Mouse (Mus musculus): ENCODE results near the gene Gm21887.
A peak's percentile ranks its signal among the peaks of the same experiment; 100 is the strongest.
"Not testable (repeated sequence)": the region's sequence is repeated elsewhere in the genome, so short reads cannot be mapped to it uniquely, and the experiment has no call there.

Gene Gm21887

DNA sequence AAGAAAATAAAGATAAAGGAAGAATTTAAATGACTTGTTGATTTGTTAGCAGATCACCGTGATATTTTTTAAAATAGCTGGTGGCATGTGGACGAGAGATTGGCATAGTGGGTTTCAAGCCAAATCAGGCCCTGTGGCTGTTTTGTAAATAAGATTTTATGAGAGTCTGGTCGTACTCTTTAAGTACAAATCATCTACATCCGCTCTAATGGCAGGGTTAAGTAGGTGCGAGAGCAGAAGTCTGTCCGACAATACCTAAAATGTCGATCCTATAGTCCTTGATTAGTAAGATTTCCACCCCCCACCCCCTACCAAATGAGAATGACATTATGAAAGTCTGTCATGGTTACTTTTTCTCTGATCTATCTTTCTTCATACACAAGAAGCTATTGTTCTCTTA lies 25.1 kb upstream of the Gm21887 start:
- peak; percentile 92 for DNase-seq

DNA sequence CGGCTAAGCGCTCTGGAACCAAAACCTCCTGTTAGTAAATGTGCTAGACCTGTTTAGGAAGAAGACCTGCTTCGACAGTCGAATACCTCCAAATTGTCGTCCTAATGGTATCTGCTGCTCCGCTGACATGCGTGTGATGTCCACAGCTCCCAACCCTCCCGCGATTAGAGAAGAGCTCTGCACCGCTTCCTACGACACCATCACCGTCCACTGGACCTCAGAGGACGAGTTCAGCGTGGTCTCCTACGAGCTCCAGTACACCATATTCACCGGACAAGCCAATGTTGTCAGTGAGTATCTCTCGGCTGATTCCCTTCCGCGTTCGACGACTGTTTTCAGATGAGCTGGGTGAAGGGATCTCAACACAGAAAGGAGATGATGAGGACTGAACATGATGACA lies 24.6 kb upstream of the Gm21887 start:
- DNase-seq, result peak; percentile 97

DNA sequence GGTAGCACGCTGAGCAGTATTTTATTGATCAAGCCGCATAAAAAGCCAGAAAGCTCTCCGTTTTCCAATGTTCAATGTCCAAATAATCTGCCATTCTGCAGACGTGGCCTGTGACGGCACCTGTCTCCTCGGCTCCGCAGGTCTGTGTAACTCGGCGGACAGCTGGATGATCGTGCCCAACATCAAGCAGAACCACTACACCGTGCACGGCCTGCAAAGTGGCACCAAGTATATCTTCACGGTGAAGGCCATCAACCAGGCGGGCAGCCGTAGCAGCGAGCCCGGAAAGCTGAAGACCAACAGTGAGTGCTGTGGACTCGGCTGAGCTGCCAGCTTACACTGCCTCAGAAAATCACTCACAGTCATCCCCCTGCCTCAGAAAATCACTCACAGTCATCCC lies 23.7 kb upstream of the Gm21887 start:
- peak; percentile 98 for DNase-seq

DNA sequence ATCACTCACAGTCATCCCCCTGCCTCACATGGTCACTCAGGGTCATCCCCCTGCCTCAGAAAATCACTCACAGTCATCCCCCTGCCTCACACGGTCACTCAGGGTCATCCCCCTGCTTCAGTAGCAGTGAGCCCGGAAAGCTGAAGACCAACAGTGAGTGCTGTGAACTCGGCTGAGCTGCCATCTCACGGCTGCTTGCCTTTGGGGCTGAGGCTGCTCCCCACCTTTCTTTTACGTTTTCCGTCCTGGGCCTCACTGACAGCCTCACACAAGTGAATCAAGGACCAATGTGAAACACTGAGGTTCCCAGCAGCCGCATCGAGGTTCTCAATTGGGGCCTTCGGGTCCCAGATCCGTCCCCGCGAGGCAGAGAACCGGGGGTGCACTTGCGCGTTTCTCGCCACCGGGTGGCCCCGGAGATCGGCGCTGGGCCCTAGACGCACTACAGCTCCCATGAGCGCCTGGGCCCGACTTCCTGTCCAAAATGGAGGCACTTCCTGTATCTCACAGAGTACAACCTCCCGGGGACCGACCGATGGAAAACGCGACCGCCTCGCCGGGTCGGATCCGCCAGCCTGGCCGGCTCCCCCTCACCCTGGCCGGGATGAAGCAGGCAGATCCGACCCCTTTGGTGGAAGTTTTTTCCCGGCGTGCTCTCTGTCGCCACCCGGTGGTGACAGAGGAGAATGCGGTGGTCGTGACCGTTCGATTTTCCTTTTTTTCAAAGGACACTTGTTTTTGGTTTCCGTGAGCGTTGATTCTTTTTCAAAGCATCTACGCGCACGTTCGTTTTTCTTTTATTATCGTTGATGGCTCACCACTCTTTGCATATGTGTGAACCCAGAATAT lies 22.7 kb upstream of the Gm21887 start:
- DNase-seq, result peak; percentile 99

DNA sequence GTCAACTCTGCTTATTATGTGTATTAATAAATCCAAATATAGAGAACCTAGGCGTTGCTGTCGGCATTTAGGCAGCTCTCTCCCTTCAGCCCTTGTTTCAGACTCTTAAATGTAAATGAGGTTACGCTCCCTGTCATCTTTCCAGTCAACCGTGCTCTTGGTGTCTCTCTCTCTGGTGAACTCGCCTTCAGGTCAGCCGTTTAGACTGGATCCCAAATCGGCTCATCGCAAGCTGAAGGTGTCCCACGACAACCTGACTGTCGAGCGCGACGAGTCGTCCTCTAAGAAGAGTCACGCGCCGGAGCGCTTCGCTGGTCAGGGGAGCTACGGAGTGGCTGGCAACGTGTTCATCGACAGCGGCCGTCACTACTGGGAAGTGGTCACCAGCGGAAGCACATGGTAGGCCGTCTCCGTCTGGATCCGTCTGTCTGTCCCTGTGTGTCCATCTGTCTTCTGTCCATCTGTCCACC lies 22.1 kb upstream of the Gm21887 start:
- DNase-seq, result peak; percentile 98

DNA sequence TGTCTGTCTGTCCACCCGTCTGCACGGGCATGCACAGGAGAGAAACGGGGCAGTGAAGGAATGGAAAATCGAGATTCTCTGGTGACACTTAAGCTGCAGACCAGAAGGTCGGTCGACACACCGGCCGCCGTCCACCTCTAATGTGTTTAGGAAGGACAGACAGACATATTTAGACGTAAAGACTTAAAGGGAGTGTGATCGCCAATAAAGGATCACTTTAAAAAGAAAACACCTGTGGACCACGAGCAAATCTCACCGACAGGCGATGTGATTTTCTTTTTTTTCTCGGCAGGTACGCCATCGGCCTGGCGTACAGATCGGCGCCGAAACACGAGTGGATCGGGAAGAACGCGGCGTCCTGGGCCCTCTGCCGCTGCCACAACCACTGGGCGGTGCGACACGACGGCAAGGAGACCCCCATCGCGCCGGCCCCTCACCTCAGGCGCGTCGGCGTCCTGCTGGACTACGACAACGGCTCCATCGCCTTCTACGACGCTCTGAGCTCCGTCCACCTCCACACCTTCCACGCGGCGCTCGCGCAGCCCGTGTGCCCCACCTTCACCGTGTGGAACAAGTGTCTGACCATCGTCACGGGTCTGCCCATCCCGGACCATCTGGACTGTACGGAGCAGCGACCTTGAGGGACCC lies 20.8 kb upstream of the Gm21887 start:
- peak; percentile 98 for DNase-seq

DNA sequence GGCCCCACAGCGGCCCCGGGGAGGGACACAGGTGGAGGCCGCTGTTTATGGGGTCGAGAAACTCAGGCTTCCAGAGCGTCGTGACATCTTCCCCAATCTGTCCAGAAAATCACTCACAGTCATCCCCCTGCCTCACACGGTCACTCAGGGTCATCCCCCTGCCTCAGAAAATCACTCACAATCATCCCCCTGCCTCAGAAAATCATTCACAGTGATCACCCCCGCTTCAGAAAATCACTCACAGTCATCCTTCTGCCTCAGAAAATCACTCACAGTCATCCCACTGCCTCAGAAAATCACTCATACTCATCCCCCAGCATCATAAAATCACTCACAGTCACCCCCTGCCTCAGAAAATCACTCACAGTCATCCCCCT lies 20.3 kb upstream of the Gm21887 start:
- not testable (repeated sequence) for DNase-seq

DNA sequence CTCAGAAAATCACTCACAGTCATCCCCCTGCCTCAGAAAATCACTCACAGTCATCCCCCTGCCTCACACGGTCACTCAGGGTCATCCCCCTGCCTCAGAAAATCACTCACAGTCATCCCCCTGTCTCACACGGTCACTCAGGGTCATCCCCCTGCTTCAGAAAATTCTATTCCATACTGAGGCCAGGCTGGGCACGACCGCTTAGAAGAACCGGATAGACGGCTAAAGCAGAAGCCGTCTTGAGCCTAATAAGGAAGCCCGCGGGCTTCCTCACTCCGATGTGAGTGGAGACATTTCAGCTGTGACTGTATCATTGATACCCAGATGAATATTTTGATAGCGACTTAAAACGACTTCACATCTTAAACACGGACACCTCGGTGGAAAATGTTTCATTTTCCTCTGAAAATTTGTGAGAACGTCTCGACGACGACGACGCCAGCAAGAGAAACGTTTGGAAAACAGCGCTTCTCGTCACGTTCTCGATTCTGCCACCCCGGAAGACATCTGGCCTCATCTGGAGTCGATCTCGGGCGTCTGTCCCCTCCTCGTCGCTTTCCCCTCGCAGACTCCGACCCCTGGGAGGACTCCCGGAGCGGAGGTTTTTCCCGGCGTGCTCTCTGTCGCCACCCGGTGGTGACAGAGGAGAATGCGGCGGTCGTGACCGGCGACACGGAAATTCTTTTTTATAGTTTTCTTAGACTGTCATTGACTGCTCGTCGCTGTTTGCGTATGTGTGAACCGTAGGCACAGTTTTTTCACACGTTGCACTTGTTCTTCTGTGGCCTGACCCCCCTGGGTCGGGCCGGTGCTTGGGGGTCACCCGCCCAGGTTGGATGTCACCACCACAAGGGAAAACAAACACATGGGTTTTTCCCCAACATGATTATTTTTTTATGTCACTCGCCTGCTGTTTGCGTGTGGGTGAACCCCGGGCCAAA lies 19.5 kb upstream of the Gm21887 start:
- DNase-seq, result peak; percentile 98

DNA sequence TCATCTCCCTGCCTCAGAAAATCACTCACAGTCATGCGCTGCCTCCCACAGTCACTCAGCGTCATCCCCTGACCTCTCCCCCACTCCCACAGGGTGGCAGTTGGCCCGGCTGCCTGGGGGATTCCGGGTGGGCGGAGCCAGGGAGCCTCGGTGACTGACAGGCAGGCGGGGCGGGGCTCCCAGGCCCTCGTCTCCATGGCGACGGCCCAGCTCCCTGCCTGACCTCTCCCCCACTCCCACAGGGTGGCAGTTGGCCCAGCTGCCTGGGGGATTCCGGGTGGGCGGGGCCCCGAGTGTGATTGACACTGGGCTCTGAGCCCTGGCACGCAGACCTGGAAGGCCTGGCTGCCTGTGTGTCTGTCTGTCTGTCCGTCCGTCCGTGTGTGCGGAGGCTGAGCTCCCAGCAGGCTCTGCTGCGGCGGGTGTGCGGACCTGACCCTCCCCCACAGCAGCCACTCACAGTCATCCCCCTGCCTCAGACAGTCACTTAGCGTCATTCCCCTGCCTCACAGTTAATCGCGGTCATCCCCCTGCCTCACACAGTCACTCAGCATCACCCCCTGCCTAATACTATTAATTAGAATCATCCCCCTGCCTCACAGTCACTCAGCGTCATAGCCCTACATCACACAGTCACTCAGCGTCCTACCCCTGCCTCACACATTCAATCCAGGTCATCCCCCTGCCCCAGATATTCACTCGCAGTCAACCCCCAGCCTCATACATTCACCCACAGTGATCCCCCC lies 18.2 kb upstream of the Gm21887 start:
- DNase-seq, result peak; percentile 100

DNA sequence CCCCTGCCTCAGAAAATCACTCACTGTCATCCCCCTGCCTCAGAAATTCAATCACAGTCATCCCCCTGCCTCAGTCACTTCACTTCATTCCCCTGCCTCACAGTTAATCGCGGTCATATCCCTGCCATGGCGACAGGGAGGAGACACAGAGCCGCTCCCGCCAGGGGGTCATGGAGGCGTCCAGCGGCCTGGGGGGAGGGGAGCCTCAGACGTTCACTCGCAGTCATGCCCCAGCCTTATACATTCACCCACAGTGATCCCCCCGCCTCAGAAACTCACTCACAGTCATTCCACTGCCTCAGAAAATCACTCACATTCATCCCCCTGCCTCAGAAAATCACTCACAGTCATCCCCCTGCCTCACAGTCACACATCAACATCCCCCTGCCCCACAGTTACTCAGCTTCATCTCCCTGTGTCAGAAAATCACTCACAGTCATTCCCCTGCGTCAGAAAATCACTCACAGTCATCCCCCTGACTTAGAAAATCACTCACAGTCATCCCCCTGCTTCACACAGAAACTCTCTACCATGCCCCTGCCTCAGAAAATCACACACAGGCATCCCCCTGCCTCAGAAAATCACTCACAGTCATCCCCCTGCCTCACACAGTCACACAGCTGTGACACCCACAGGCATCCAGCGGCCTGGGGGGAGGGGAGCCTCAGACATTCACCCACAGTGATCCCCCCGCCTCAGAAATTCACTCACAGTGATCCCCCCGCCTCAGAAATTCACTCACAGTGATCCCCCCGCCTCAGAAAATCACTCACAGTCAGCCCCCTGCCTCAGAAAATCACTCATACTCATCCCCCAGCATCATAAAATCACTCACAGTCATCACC lies 17.2 kb upstream of the Gm21887 start:
- DNase-seq, result peak; percentile 97

DNA sequence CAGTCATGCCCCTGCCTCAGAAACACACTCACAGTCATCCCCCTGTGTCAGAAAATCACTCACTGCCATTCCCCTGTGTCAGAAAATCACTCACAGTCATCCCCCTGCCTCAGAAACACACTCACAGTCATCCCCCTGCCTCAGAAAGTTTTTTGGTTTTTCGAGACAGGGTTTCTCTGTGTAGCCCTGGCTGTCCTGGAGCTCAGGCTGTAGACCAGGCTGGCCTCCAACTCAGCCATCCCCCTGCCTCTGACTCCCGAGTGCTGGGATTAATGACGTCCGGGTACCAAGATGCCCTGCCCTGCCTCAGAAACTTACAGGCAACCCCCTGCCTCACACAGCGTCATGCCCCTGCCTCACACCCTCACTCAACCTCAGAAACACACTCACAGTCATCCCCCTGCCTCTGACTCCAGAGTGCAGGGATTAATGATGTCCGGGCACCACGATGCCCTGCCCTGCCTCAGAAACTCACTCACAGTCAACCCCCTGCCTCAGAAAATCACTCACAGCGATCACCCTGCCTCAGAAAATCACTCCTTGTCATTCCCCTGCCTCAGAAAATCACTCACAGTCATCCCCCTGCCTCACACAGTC lies 16.4 kb upstream of the Gm21887 start:
- peak; percentile 97 for DNase-seq

DNA sequence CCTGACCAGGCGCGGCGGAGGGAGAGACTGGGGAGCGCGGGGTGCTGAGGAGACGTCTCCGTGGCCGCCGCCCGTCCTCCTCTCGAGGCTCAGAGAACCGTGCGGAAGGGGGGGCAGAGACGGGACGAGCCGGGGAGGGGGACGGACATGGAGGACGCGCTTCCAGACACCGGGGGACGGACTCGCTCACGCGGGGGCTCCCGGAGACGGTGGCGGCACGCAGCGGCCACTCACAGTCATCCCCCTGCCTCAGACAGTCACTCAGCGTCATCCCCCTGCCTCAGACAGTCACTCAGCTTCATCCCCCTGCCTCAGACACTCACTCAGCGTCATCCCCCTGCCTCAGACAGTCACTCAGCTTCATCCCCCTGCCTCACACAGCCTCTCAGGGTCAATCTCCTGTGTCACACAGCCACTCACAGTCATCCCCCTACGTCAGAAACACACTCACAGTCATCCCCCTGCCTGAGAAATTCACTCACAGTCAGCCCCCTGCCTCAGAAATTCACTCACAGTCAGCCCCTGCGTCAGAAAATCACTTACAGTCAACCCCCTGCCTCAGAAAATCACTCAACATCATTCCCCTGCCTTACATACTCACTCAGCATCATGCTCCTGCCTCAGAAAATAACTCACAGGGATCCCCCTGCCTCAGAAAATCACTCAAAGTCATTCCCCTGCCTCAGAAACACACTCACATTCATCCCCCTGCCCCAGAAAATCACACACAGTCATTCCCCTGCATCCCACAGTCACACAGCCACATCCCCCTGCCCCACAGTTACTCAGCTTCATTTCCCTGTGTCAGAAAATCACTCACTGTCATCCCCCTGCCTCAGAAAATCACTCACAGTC lies 15.2 kb upstream of the Gm21887 start:
- DNase-seq, result peak; percentile 99

DNA sequence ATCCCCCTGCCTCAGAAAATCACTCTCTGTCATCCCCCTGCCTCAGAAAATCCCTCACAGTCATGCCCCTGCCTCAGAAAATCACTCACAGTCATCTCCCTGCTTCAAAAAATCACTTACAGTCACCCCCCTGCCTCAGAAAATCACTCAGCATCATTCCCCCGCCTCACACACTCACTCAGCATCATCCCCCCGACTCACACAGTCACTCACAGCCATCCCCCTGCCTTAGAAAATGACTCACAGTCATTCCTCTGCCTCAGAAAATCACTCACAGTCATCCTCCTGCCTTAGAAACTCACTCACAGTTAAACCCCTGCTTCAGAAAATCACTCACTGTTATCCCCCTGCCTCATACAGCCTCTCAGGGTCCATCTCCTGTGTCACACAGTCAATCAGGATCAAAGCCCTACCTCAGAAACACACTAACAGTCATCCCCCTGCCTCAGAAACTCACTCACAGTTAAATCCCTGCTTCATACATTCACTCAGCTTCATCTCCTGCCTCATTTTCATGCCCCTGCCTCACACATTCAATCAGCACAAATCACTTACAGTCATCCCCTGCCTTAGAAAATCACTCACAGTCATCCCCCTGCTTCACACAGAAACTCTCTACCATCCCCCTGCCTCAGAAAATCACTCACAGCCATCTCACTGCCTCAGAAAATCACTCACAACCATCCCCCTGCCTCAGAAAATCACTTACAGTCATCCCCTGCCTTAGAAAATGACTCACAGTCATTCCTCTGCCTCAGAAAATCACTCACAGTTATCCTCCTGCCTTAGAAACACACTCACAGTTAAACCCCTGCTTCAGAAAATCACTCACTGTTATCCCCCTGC lies 14.4 kb upstream of the Gm21887 start:
- DNase-seq, result peak; percentile 98

DNA sequence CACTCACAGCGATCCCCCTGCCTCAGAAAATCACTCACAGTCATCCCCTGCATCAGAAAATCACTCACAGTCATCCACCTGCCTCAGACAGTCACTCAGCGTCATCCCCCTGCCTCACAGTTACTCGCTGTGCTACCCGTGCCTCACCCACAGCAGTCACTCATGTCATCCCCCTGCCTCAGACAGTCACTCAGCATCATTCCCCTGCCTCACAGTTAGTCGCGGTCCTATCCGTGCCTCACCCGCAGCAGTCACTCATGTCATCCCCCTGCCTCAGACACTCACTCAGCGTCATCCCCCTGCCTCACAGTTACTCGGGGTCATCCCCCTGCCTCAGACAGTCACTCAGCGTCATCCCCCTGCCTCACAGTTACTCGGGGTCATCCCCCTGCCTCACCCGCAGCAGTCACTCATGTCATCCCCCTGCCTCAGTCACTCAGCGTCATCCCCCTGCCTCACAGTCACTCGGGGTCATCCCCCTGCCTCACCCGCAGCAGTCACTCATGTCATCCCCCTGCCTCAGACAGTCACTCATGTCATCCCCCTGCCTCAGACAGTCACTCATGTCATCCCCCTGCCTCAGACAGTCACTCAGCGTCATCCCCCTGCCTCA lies 13.4 kb upstream of the Gm21887 start:
- peak; percentile 98 for DNase-seq

DNA sequence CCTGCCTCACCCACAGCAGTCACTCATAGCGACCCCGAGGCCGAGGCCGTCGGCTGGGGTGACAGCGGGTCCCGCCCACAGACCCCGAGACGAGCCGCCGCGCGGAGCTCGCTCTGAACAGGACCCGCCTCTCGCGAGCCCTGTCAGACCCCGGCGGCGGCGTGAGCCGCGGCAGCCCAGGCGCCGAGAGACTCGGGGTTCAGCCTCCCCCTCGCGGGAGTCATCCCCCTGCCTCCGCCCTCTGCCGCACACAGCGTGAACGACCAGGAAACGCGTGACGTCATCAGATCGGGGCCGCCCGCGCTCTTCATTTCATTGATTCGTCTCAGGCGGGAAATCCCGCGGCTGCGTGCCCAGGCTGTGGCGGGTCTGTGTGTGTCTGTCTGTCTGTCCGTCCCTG lies 12.5 kb upstream of the Gm21887 start:
- DNase-seq, result peak; percentile 99

DNA sequence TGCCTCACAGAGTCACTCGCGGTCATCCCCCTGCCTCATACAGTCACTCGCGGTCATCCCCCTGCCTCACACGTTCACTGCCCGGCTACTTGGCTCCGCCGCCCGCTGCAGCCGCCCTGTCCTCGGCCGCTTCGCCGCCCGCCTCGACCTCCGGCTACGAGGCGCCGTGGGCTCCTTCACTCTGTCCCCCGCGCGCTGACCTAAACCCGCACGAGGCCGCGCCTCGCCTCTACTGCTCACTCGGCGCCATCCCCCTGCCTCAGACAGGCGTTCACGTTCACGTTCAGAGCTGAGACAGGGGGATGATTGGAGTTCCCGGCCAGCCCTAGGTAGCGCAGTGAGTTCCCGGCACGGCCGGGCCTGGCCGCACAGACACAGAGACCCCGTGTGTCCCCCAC lies 12.0 kb upstream of the Gm21887 start:
- not testable (repeated sequence) for DNase-seq

DNA sequence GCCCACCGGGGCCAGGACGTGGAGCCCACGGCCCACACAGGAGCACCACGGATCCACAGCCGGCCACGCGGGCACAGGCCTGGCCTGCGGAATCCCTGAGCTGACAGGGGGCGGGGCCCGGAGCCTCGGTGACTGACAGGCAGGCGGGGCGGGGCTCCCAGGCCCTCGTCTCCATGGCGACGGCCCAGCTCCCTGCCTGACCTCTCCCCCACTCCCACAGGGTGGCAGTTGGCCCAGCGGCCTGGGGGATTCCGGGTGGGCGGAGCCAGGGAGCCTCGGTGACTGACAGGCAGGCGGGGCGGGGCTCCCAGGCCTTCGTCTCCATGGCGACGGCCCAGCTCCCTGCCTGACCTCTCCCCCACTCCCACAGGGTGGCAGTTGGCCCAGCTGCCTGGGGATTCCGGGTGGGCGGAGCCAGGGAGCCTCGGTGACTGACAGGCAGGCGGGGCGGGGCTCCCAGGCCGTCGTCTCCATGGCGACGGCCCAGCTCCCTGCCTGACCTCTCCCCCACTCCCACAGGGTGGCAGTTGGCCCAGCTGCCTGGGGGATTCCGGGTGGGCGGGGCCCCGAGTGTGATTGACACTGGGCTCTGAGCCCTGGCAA lies 11.5 kb upstream of the Gm21887 start:
- DNase-seq, result peak; percentile 100

DNA sequence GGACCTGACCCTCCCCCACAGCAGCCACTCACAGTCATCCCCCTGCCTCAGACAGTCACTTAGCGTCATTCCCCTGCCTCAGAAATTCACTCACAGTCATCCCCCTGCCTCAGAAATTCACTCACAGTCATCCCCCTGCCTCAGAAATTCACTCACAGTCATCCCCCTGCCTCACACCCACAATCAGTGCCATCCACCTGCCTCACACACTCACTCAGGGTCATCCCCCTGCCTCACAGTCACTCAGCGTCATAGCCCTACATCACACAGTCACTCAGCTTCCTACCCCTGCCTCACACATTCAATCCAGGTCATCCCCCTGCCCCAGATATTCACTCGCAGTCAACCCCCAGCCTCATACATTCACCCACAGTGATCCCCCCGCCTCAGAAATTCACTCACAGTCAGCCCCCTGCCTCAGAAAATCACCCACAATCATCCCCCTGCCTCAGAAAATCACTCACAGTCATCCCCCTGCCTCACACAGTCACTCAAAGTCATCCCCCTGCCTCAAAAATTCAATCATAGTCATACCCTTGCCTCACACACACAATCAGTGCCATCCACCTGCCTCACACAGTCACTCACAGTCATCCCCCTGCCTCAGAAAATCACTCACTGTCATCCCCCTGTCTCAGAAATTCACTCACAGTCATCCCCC lies 10.8 kb upstream of the Gm21887 start:
- DNase-seq, result not testable (repeated sequence)
